27 mouse cellular contexts compared by ENCODE assay signal in genomic region chr7:137198921-137199320, GRCm38 (mm10).
DNase-seq lines count a peak whose midpoint lies in the region; ATAC-seq lines count a peak whose summit lies in the region.
"Had no signal": no experiment of that assay in that cellular context is flagged by ENCODE, and none has a peak within 500 bp of the region (broad histone marks: within the 10 kb centered on the region; RNA-seq: fewer than 3 reads in every experiment).

No protein-coding gene starts in this region.

- no peak overlapping the region for H3K4me2 ChIP-seq in forebrain, embryonic 11.5 days (ENCODE audit: low read depth, low read length, severe bottlenecking)
- H3K4me2 ChIP-seq in forebrain, embryonic 13.5 days, result no peak overlapping the region
- H3K4me2 ChIP-seq in hindbrain, embryonic 14.5 days (replicated peaks), result no peak overlapping the region
- H3K4me2 ChIP-seq in hindbrain, embryonic 12.5 days (replicated peaks), result no peak overlapping the region
- no peak overlapping the region for H3K4me2 ChIP-seq in midbrain, embryonic 16.5 days (ENCODE audit: low read length)
- no peak overlapping the region for H3K4me2 ChIP-seq in midbrain, embryonic 13.5 days (replicated peaks)
- H3K4me2 ChIP-seq: embryonic facial prominence, embryonic 12.5 days; embryonic facial prominence, embryonic 15.5 days; forebrain, embryonic 12.5 days; heart, embryonic 13.5 days; hindbrain, embryonic 13.5 days had no signal

- peak; percentile 45 for DNase-seq in forebrain, embryonic 11.5 days (ENCODE audit: low spot score)
- no peak for DNase-seq in hindbrain, embryonic 14.5 days (ENCODE audit: low spot score)
- no peak for DNase-seq in right cerebral cortex, postnatal 14 days
- DNase-seq: adrenal gland, postnatal 10 days; adrenal gland, postnatal 36 days; cerebellum, adult 11 months; cerebellum, adult 2 months; cerebellum, adult 9-11 months; cerebellum, postnatal 25 days; gastrocnemius, postnatal 10 days; gastrocnemius, postnatal 36 days; heart, postnatal 14 days had no signal

- 96% methylated on average over 15 of the region's 15 CpGs for WGBS in forebrain, embryonic 11.5 days
- WGBS in forebrain, embryonic 13.5 days, result 93% methylated on average over 15 of the region's 15 CpGs
- WGBS in hindbrain, embryonic 14.5 days, result 86% methylated on average over 15 of the region's 15 CpGs
- 92% methylated on average over 15 of the region's 15 CpGs for WGBS in hindbrain, embryonic 12.5 days
- WGBS in midbrain, embryonic 16.5 days, result 86% methylated on average over 15 of the region's 15 CpGs
- 89% methylated on average over 15 of the region's 15 CpGs for WGBS in midbrain, embryonic 13.5 days

- H3K27me3 ChIP-seq in forebrain, embryonic 11.5 days (ENCODE audit: control insufficient read depth, insufficient read depth, low read length), result peaks cover 14% of the 10 kb centered on the region
- H3K27me3 ChIP-seq in forebrain, embryonic 13.5 days, result peaks cover 79% of the 10 kb centered on the region
- H3K27me3 ChIP-seq in hindbrain, embryonic 14.5 days (ENCODE audit: control insufficient read depth, insufficient read depth, low read length), result no peaks in the 10 kb centered on the region
- H3K27me3 ChIP-seq in hindbrain, embryonic 12.5 days, result no peaks in the 10 kb centered on the region
- no peaks in the 10 kb centered on the region for H3K27me3 ChIP-seq in midbrain, embryonic 16.5 days (ENCODE audit: control insufficient read depth, insufficient read depth, low read depth, low read length)
- no peaks in the 10 kb centered on the region for H3K27me3 ChIP-seq in midbrain, embryonic 13.5 days
- H3K27me3 ChIP-seq: CH12.LX; embryonic facial prominence, embryonic 15.5 days; hindbrain, embryonic 13.5 days; Patski had no signal

- H3K4me1 ChIP-seq in forebrain, embryonic 11.5 days (replicated peaks; ENCODE audit: control insufficient read depth, insufficient read depth, low read length), result peaks cover 9% of the 10 kb centered on the region
- peaks cover 26% of the 10 kb centered on the region for H3K4me1 ChIP-seq in forebrain, embryonic 13.5 days
- H3K4me1 ChIP-seq in hindbrain, embryonic 14.5 days (replicated peaks; ENCODE audit: control insufficient read depth, insufficient read depth, low read length), result peaks cover 11% of the 10 kb centered on the region
- peaks cover 8% of the 10 kb centered on the region for H3K4me1 ChIP-seq in hindbrain, embryonic 12.5 days
- peaks cover 10% of the 10 kb centered on the region; the same call in 1 of the 2 replicates for H3K4me1 ChIP-seq in midbrain, embryonic 16.5 days (ENCODE audit: control insufficient read depth, insufficient read depth, low read length)
- peaks cover 24% of the 10 kb centered on the region for H3K4me1 ChIP-seq in midbrain, embryonic 13.5 days (replicated peaks)
- H3K4me1 ChIP-seq: embryonic facial prominence, embryonic 12.5 days; embryonic facial prominence, embryonic 15.5 days had no signal

- H3K9ac ChIP-seq in forebrain, embryonic 11.5 days (ENCODE audit: low read length), result no peak overlapping the region
- H3K9ac ChIP-seq in forebrain, embryonic 13.5 days, result no peak overlapping the region
- no peak overlapping the region for H3K9ac ChIP-seq in hindbrain, embryonic 14.5 days
- H3K9ac ChIP-seq in hindbrain, embryonic 12.5 days, result no peak overlapping the region
- no peak overlapping the region for H3K9ac ChIP-seq in midbrain, embryonic 16.5 days (ENCODE audit: low read depth, low read length)
- H3K9ac ChIP-seq in midbrain, embryonic 13.5 days (replicated peaks), result no peak overlapping the region
- H3K9ac ChIP-seq: embryonic facial prominence, embryonic 12.5 days; embryonic facial prominence, embryonic 15.5 days; forebrain, embryonic 12.5 days; heart, embryonic 13.5 days; hindbrain, embryonic 13.5 days had no signal

- no peak for ATAC-seq in forebrain, embryonic 11.5 days (replicated peaks; ENCODE audit: low FRiP score)
- no peak for ATAC-seq in forebrain, embryonic 13.5 days
- ATAC-seq in hindbrain, embryonic 14.5 days (ENCODE audit: low FRiP score), result no peak
- ATAC-seq in hindbrain, embryonic 12.5 days (ENCODE audit: low FRiP score), result no peak
- ATAC-seq in midbrain, embryonic 16.5 days, result no peak
- ATAC-seq in midbrain, embryonic 13.5 days, result no peak
- ATAC-seq: forebrain, embryonic 16.5 days; hindbrain, postnatal 0 days; inflammation-experienced regulatory T-cells, adult 6 months; Patski had no signal

- no peaks in the 10 kb centered on the region for H3K36me3 ChIP-seq in forebrain, embryonic 11.5 days (ENCODE audit: control insufficient read depth, insufficient read depth, low read length)
- H3K36me3 ChIP-seq in forebrain, embryonic 13.5 days (ENCODE audit: poor library complexity, severe bottlenecking), result no peaks in the 10 kb centered on the region
- peaks cover 61% of the 10 kb centered on the region for H3K36me3 ChIP-seq in hindbrain, embryonic 14.5 days (replicated peaks; ENCODE audit: control insufficient read depth, insufficient read depth)
- H3K36me3 ChIP-seq in hindbrain, embryonic 12.5 days, result peaks cover 57% of the 10 kb centered on the region
- no peaks in the 10 kb centered on the region for H3K36me3 ChIP-seq in midbrain, embryonic 16.5 days (ENCODE audit: control insufficient read depth, insufficient read depth, low read length)
- peaks cover 58% of the 10 kb centered on the region for H3K36me3 ChIP-seq in midbrain, embryonic 13.5 days
- H3K36me3 ChIP-seq: G1E had no signal

- no peaks in the 10 kb centered on the region for H3K9me3 ChIP-seq in forebrain, embryonic 11.5 days (ENCODE audit: control insufficient read depth, low read length)
- H3K9me3 ChIP-seq in forebrain, embryonic 13.5 days (replicated peaks), result no peaks in the 10 kb centered on the region
- H3K9me3 ChIP-seq in hindbrain, embryonic 14.5 days (ENCODE audit: control insufficient read depth, low read length), result no peaks in the 10 kb centered on the region
- no peaks in the 10 kb centered on the region for H3K9me3 ChIP-seq in hindbrain, embryonic 12.5 days (replicated peaks)
- no peaks in the 10 kb centered on the region for H3K9me3 ChIP-seq in midbrain, embryonic 16.5 days (replicated peaks; ENCODE audit: control insufficient read depth, low read length, poor library complexity, severe bottlenecking)
- H3K9me3 ChIP-seq in midbrain, embryonic 13.5 days, result no peaks in the 10 kb centered on the region
- H3K9me3 ChIP-seq: embryonic facial prominence, embryonic 12.5 days; embryonic facial prominence, embryonic 15.5 days; forebrain, embryonic 12.5 days; heart, embryonic 13.5 days; hindbrain, embryonic 13.5 days had no signal

- no peak overlapping the region for H3K27ac ChIP-seq in forebrain, embryonic 11.5 days (ENCODE audit: low read depth, low read length)
- no peak overlapping the region for H3K27ac ChIP-seq in forebrain, embryonic 13.5 days
- 0 out of 2 replicates have a peak overlapping the region, but pooled peaks have one; percentile 35 for H3K27ac ChIP-seq in hindbrain, embryonic 14.5 days
- H3K27ac ChIP-seq in hindbrain, embryonic 12.5 days, result no peak overlapping the region
- H3K27ac ChIP-seq in midbrain, embryonic 16.5 days (ENCODE audit: low read length), result 0 out of 2 replicates have a peak overlapping the region, but pooled peaks have one; percentile 5
- H3K27ac ChIP-seq in midbrain, embryonic 13.5 days, result no peak overlapping the region
- H3K27ac ChIP-seq: embryonic facial prominence, embryonic 12.5 days; embryonic facial prominence, embryonic 15.5 days; forebrain, embryonic 12.5 days; heart, embryonic 13.5 days; hindbrain, postnatal 0 days had no signal

- no peak overlapping the region for H3K4me3 ChIP-seq in forebrain, embryonic 11.5 days (ENCODE audit: low read depth, low read length)
- H3K4me3 ChIP-seq in forebrain, embryonic 13.5 days, result no peak overlapping the region
- no peak overlapping the region for H3K4me3 ChIP-seq in hindbrain, embryonic 14.5 days (replicated peaks; ENCODE audit: low read length)
- H3K4me3 ChIP-seq in hindbrain, embryonic 12.5 days, result no peak overlapping the region
- no peak overlapping the region for H3K4me3 ChIP-seq in midbrain, embryonic 16.5 days (ENCODE audit: low read depth, low read length)
- H3K4me3 ChIP-seq in midbrain, embryonic 13.5 days (replicated peaks), result no peak overlapping the region
- H3K4me3 ChIP-seq: embryonic facial prominence, embryonic 12.5 days; embryonic facial prominence, embryonic 15.5 days; forebrain, embryonic 12.5 days; heart, embryonic 13.5 days; hindbrain, embryonic 13.5 days had no signal

Comparison
In these comparisons a context has a peak if more than half of its experiments do, and no peak if none do; other contexts are left out.
1. H3K27ac ChIP-seq: peak in hindbrain, embryonic 14.5 days (single experiment) and midbrain, embryonic 16.5 days (single experiment); none in forebrain, embryonic 11.5 days (single experiment), forebrain, embryonic 13.5 days (single experiment), hindbrain, embryonic 12.5 days (single experiment) and midbrain, embryonic 13.5 days (single experiment).